Mouse (Mus musculus): ENCODE data around the gene Afdn.
A peak's percentile ranks its signal among the peaks of the same experiment; 100 is the strongest.
"Not testable (repeated sequence)": the region's sequence is repeated elsewhere in the genome, so short reads cannot be mapped to it uniquely, and the experiment has no call there.

The Afdn gene

DNA sequence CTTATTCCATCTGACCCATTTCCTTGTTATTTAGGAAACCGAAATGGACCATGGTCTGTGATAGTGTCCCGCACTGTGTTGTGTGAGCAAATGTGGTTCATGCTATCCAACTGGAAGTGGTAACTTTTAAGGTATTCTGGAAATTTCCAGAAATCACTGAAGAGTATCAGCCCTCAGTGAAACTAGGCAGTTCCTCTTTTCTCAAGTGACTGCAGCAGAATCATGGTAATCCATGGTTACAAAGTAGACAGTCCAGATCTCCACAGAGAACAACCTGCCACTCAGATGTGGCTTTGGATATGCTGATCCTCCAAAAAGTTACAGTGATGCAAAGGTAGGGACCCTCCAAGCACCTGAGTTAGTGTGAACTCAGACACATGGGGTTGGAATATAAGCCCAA is 21.4 kb upstream of the Afdn start:
- no peak for DNase-seq (ENCODE audit: low read depth, low spot score)

GRCm38 (mm10) chr17:13739981-13740380 is 20.4 kb upstream of the Afdn start:
- DNase-seq (ENCODE audit: low read depth, low spot score), result no peak

- no peak for DNase-seq (ENCODE audit: low read depth, low spot score)
Measured at GRCm38 (mm10) chr17:13740796-13741195, 19.5 kb upstream of the Afdn start.

DNA sequence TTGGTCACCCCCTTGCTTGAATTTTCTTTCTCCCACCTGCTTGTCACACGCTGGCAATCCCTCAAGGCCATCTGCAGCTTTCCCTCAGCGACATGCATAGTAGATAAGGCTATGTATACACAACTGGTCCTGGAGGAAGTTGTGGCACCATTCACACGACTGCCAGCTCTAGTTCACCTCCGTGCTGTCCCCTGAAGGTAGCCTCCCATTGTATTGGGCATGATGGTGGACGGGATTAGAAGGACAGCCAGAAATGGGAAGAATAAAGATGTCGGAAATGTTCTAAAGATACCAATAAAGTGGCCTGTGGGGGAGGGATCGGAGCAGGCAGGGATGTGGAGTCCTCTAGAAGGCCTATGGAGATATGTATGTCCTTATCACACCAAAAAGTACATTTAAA is 18.7 kb upstream of the Afdn start:
- DNase-seq (ENCODE audit: low read depth, low spot score), result no peak

GRCm38 (mm10) chr17:13742334-13742733 is 18.0 kb upstream of the Afdn start:
- DNase-seq (ENCODE audit: low read depth, low spot score), result no peak

DNA sequence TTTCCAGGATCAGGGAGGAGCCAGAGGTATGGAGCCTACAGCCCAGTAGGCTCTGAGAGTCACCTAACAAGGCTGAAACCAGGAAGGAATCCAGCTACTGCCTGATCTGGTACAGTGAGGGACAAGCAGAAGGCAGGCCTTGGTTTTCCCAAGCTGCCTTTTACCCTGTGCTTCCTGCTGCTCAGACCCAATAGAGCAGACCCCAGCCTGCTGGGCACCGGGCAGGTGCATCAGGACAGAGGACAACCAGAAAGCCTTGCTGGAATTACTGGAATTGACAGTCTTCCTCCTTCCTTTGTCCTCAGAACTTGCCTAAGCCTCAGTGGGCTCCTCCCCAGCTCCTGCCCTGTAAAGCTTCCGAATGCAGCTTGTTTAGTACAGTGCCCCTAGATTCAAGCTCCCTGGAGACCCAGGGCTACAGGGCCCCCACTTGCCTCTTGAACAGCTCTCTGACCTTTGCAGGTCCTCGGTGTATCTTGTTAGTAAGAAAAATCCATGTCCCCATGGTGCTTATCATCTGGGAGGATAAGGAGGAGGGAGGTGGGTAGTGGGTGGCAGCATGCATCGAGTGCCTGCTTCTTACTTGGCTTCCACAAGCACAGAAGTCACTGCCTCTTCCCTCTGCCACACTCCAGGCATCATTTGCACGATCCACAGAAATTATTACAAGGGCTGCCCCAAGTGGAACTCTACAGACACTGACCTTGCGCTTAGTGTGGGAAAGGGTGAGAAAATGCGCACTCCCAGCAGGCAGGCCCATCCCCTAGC is 17.2 kb upstream of the Afdn start:
- no peak for DNase-seq (ENCODE audit: low read depth, low spot score)

- no peak for DNase-seq (ENCODE audit: low read depth, low spot score)
Measured at GRCm38 (mm10) chr17:13743709-13744079, 16.6 kb upstream of the Afdn start.

GRCm38 (mm10) chr17:13744219-13744618 is 16.1 kb upstream of the Afdn start:
- DNase-seq (ENCODE audit: low read depth, low spot score), result no peak

DNA sequence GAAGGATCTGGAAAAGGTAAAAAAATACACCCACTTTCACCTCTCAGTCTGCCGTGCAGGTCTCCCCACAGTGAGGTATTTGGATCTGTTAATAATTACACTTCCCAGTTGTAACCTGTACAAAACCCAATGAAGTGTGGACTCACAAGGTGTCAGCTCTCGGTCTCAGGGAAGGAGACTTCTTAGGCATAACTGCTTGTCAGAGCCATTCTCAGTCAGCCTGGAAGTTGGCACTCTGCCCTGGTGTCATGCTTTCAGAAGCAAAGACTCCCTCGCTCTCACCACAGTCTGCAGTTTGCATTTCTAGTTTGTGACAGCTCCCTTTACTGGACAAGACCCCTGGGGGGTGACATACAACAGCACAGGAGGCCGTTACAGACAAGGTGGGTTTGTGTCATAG is 15.5 kb upstream of the Afdn start:
- no peak for DNase-seq (ENCODE audit: low read depth, low spot score)

GRCm38 (mm10) chr17:13745373-13745772 is 15.0 kb upstream of the Afdn start:
- no peak for DNase-seq (ENCODE audit: low read depth, low spot score)

- DNase-seq (ENCODE audit: low read depth, low spot score), result no peak
Measured at GRCm38 (mm10) chr17:13746330-13746729, 14.0 kb upstream of the Afdn start.

- DNase-seq (ENCODE audit: low read depth, low spot score), result no peak
Measured at GRCm38 (mm10) chr17:13747681-13748080, 12.7 kb upstream of the Afdn start.

- DNase-seq (ENCODE audit: low read depth, low spot score), result no peak
Measured at GRCm38 (mm10) chr17:13749027-13749426, 11.3 kb upstream of the Afdn start.

GRCm38 (mm10) chr17:13753918-13754317 is 6.4 kb upstream of the Afdn start:
- DNase-seq (ENCODE audit: low read depth, low spot score), result no peak

- DNase-seq (ENCODE audit: low read depth, low spot score), result no peak
Measured at GRCm38 (mm10) chr17:13754940-13755339, 5.4 kb upstream of the Afdn start.

DNA sequence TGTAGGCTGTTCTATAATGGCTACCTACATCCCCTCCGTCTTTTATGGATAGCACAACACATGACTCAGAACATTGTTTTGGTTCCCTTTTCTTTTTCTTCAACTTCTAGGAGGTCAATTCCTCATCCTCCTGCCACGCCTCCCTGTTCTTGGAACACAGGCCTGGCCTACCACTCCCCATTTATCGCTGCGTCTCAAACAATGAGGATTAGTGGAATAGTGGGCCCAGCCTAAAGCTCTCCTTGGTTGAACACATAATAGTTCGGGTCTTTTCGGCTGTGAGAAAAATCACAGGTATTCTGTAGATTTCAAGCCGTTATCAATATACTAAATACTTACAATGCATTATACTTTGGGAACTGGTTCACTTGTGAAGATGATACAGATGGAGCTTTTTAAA is 1.8 kb upstream of the Afdn start:
- DNase-seq (ENCODE audit: low read depth, low spot score), result no peak

DNA sequence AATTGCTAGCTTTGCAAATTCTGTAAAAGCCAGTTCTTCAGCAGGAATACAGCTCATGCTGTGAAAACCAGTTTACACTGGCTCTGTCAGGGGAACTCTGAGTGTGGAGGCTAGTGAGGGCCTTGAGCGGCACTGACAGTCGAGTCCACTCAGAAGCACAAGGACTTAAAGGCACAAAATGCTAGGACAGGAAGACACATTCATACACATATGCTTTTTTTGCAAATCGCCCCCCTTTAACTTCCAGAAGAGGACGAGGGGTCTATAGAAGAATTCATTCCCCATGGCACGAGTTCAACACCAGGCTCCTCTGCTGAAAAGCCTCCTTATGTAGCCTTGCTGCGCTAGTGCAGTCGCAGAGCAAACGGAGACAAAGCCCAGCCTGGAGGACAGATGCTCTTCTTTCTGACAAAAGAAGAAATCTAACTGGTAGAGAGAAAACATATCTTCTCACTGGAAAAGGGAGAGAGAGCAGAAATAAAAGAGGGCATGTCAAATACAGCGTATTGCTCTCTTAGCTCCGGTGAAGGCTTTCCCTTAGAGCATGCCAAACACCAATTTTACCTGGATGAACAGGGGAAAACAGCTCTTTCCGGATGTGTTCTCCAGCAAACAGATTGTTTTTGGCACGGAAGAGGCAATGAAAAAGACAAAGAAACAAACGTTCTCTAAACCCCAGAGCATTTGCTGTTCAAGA is 1.0 kb upstream of the Afdn start:
- DNase-seq (ENCODE audit: low read depth, low spot score), result peak; percentile 64

- no peak for DNase-seq (ENCODE audit: low read depth, low spot score)
Measured at GRCm38 (mm10) chr17:13760675-13761178, 388 bp downstream of the Afdn start.

DNA sequence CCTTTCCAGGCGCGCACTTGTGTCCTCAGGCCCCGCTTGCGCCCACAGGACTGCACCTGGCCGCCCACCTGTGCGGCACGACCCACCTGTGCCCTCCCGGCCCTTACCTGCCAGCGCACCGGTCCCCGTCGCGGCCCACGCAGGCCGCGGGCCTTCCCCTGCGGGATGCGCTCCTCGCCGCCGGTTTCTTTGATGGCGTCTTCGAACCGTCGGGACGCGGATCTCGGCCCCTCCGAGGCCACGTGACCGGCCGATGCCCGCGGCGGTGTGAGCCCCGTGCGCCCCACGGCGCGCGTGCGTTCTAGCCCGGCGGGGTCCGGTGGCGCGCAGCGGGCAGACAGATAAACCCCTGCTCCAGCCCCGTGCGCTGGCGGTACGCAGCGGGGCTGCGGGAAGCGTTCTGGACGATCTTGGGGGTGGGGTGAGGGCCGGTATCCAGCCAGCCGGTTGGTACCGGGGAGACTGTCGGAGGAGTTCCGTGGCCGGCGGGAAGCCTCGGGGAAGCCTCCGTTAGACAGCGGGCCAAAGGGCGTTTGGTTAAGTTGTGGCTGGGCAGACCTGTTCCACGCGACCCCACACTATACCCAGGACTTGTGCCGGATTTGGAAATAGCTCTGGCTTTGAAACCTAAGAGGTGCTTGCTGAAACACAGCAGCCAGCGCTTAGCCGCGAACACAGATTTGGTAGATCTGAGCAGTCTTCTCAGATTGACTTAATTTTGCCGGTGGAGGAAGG is 1.0 kb downstream of the Afdn start, which contains the start of gene Tcte2:
TSS of gene Tcte2 (minus strand) at position 647 of the 735 bp plus-strand sequence.
- peak; percentile 49 for DNase-seq (ENCODE audit: low read depth, low spot score)

- DNase-seq (ENCODE audit: low read depth, low spot score), result no peak
Measured at GRCm38 (mm10) chr17:13763819-13764218, 3.5 kb downstream of the Afdn start.

GRCm38 (mm10) chr17:13764911-13765310 is 4.6 kb downstream of the Afdn start:
- not testable (repeated sequence) for DNase-seq (ENCODE audit: low read depth, low spot score)

- no peak for DNase-seq (ENCODE audit: low read depth, low spot score)
Measured at GRCm38 (mm10) chr17:13768531-13768930, 8.2 kb downstream of the Afdn start.
